Mouse (Mus musculus): Measurements from ENCODE around the gene Il1f10. TPM values are rescaled to one million over a fixed set of nuclear protein-coding genes. Genes with fewer than 3 reads are reported as not detected.

Il1f10 gene
- not detected for polyA plus RNA-seq (2014; fragmentation: Illumina TruSeq; extraction: RNeasy Lipid Tissue Mini Kit (QIAGEN cat#74804); ENCODE audit: low read depth, low replicate concordance)

GRCm38 (mm10) chr2:24290896-24291295 lies at the start of gene Il1f10:
TSS of gene Il1f10 (plus strand) at chr2:24291196.

GRCm38 (mm10) chr2:24276654-24277053 lies 14.3 kb upstream of the Il1f10 start, which contains the start of gene Il1f5:
TSS of gene Il1f5 (plus strand) at chr2:24276954.

GRCm38 (mm10) chr2:24336545-24336944 lies 45.5 kb downstream of the Il1f10 start, which contains the start of gene Il1rn:
TSS of gene Il1rn (plus strand) at chr2:24336853.

Other genes with a start within 250 kb of the Il1f10 start
- gene Hnmt, start 241.8 kb upstream of the Il1f10 start, polyA plus RNA-seq (2014; fragmentation: Illumina TruSeq; extraction: RNeasy Lipid Tissue Mini Kit (QIAGEN cat#74804); ENCODE audit: low read depth, low replicate concordance): 139 TPM
- 0.40 TPM for gene Tbpl2, start 194.6 kb upstream of the Il1f10 start, polyA plus RNA-seq (2014; fragmentation: Illumina TruSeq; extraction: RNeasy Lipid Tissue Mini Kit (QIAGEN cat#74804); ENCODE audit: low read depth, low replicate concordance)
- not detected for gene Il1f8, start 138.0 kb upstream of the Il1f10 start, polyA plus RNA-seq (2014; fragmentation: Illumina TruSeq; extraction: RNeasy Lipid Tissue Mini Kit (QIAGEN cat#74804); ENCODE audit: low read depth, low replicate concordance)
- not detected for gene Il1f9, start 104.7 kb upstream of the Il1f10 start, polyA plus RNA-seq (2014; fragmentation: Illumina TruSeq; extraction: RNeasy Lipid Tissue Mini Kit (QIAGEN cat#74804); ENCODE audit: low read depth, low replicate concordance)
- not detected for gene Il1f6, start 75.8 kb upstream of the Il1f10 start, polyA plus RNA-seq (2014; fragmentation: Illumina TruSeq; extraction: RNeasy Lipid Tissue Mini Kit (QIAGEN cat#74804); ENCODE audit: low read depth, low replicate concordance)
- 0.36 TPM for gene Il1f5, start 14.2 kb upstream of the Il1f10 start, polyA plus RNA-seq (2014; fragmentation: Illumina TruSeq; extraction: RNeasy Lipid Tissue Mini Kit (QIAGEN cat#74804); ENCODE audit: low read depth, low replicate concordance)
- 0.44 TPM for gene Il1rn, start 45.7 kb downstream of the Il1f10 start, polyA plus RNA-seq (2014; fragmentation: Illumina TruSeq; extraction: RNeasy Lipid Tissue Mini Kit (QIAGEN cat#74804); ENCODE audit: low read depth, low replicate concordance)
- gene Psd4, start 76.4 kb downstream of the Il1f10 start, polyA plus RNA-seq (2014; fragmentation: Illumina TruSeq; extraction: RNeasy Lipid Tissue Mini Kit (QIAGEN cat#74804); ENCODE audit: low read depth, low replicate concordance): 1.7 TPM
- gene Pax8, start 184.4 kb downstream of the Il1f10 start, polyA plus RNA-seq (2014; fragmentation: Illumina TruSeq; extraction: RNeasy Lipid Tissue Mini Kit (QIAGEN cat#74804); ENCODE audit: low read depth, low replicate concordance): 31.4 TPM

Measured in kidney, adult 10 weeks (tissue).